In the genomic region with DNA sequence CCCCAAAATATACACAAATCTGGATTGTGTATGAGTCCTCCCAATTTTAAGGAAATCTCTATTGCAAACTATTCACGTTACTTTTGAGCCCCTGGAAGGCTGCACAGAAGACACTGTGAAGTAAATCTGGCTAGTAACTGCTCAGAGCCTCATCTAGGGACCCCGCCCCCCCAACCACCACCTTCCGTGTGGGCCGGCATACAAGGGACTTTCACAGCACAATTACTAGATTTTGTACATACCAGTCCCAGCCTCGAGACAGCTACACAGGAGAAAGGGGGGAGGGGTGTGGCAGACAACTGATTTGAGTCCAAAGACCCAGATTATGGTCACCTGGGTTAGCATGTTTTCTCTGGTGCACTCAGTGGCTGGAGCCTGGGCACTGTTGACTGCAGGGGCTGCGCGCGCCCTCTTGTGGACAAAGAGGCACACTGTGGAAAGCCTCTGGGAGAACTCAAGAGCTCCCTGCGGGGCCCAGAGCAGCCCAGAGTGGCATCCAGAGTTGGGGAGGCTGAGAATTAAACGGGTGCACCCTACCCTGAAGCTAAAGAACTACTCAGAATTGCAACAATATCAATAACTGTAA, we compare ENCODE assay signal across 8 mouse cellular contexts. TPM values are rescaled to one million over a fixed set of nuclear protein-coding genes. Genes with fewer than 3 reads are reported as not detected.
DNase-seq lines count a peak whose midpoint lies in the region; ATAC-seq and TF ChIP-seq lines count a peak whose summit lies in the region.

No protein-coding gene starts in this region.

- no peaks in the 10 kb centered on the region for H3K36me3 ChIP-seq in embryonic facial prominence, embryonic 10.5 days (replicated peaks)
- no peaks in the 10 kb centered on the region for H3K36me3 ChIP-seq in heart, adult 2 months (ENCODE audit: control insufficient read depth, insufficient read depth, low read length)
- no peaks in the 10 kb centered on the region for H3K36me3 ChIP-seq in liver, adult 2 months (ENCODE audit: control insufficient read depth, insufficient read depth, low read length)
- H3K36me3 ChIP-seq in neural tube, embryonic 11.5 days (ENCODE audit: control insufficient read depth, insufficient read depth, low read length), result no peaks in the 10 kb centered on the region
- H3K36me3 ChIP-seq in stomach, embryonic 16.5 days (ENCODE audit: control insufficient read depth, insufficient read depth, low read length), result no peaks in the 10 kb centered on the region

- no peaks in the 10 kb centered on the region for H3K9me3 ChIP-seq in embryonic facial prominence, embryonic 10.5 days
- no peaks in the 10 kb centered on the region for H3K9me3 ChIP-seq in neural tube, embryonic 11.5 days (ENCODE audit: control insufficient read depth, low read length)
- H3K9me3 ChIP-seq in stomach, embryonic 16.5 days (replicated peaks; ENCODE audit: control insufficient read depth, low read length), result no peaks in the 10 kb centered on the region

- H3K4me2 ChIP-seq in neural tube, embryonic 11.5 days (ENCODE audit: low read depth), result no peak overlapping the region
- H3K4me2 ChIP-seq in stomach, embryonic 16.5 days (ENCODE audit: low read depth, low read length), result no peak overlapping the region

- ATAC-seq in neural tube, embryonic 11.5 days (ENCODE audit: insufficient read depth, low FRiP score, low TSS enrichment), result peak; percentile 79
- ATAC-seq in stomach, embryonic 16.5 days (ENCODE audit: insufficient read depth, low FRiP score), result peak; percentile 71

- H3K9ac ChIP-seq in heart, adult 2 months (ENCODE audit: low read depth, low read length), result no peak overlapping the region
- no peak overlapping the region for H3K9ac ChIP-seq in liver, adult 2 months (ENCODE audit: low read depth, low read length)
- no peak overlapping the region for H3K9ac ChIP-seq in neural tube, embryonic 11.5 days (ENCODE audit: low read length)
- H3K9ac ChIP-seq in stomach, embryonic 16.5 days (ENCODE audit: low read length), result no peak overlapping the region

- TF ChIP-seq EP300 in heart, adult 2 months (IDR thresholded peaks at IDR 0.05; ENCODE audit: insufficient read depth, low read depth, low read length), result 0 out of 2 replicates have a peak, but pooled peaks have one; percentile 48

- TF ChIP-seq CTCF in heart, adult 2 months (IDR thresholded peaks at IDR 0.05), result peak; percentile 97; the same call in 1 of the 2 replicates
- TF ChIP-seq CTCF in liver, adult 2 months (IDR thresholded peaks at IDR 0.05; ENCODE audit: low read depth, low read length), result peak; percentile 86

- H3K79me2 ChIP-seq in heart, adult 2 months (replicated peaks; ENCODE audit: control insufficient read depth, insufficient read depth, low read length), result no peaks in the 10 kb centered on the region
- H3K79me2 ChIP-seq in liver, adult 2 months (ENCODE audit: control insufficient read depth, insufficient read depth, low read length), result no peaks in the 10 kb centered on the region

- H3K4me3 ChIP-seq in embryonic facial prominence, embryonic 10.5 days, result no peak overlapping the region
- no peak overlapping the region for H3K4me3 ChIP-seq in heart, adult 2 months
- no peak overlapping the region for H3K4me3 ChIP-seq in liver, adult 2 months (ENCODE audit: insufficient read depth, low read depth, low read length)
- no peak overlapping the region for H3K4me3 ChIP-seq in neural tube, embryonic 11.5 days (ENCODE audit: low read depth, low read length)
- no peak overlapping the region for H3K4me3 ChIP-seq in stomach, embryonic 16.5 days (replicated peaks; ENCODE audit: low read length)

- H3K27me3 ChIP-seq in embryonic facial prominence, embryonic 10.5 days (replicated peaks; ENCODE audit: low read depth, poor library complexity, severe bottlenecking), result no peaks in the 10 kb centered on the region
- no peaks in the 10 kb centered on the region for H3K27me3 ChIP-seq in heart, adult 2 months (ENCODE audit: control insufficient read depth, insufficient read depth, low read length)
- no peaks in the 10 kb centered on the region for H3K27me3 ChIP-seq in liver, adult 2 months (ENCODE audit: control insufficient read depth, insufficient read depth, low read length)
- no peaks in the 10 kb centered on the region for H3K27me3 ChIP-seq in neural tube, embryonic 11.5 days (ENCODE audit: control insufficient read depth, insufficient read depth, low read length)
- no peaks in the 10 kb centered on the region for H3K27me3 ChIP-seq in stomach, embryonic 16.5 days (ENCODE audit: control insufficient read depth, insufficient read depth, low read length)

- TF ChIP-seq POLR2A in heart, adult 2 months (IDR thresholded peaks at IDR 0.05; ENCODE audit: insufficient read depth, low read depth, low read length), result no peak
- TF ChIP-seq POLR2A in liver, adult 2 months (IDR thresholded peaks at IDR 0.05; ENCODE audit: extremely low read depth, insufficient read depth, low read length), result no peak

- H3K4me1 ChIP-seq in embryonic facial prominence, embryonic 10.5 days, result 0 out of 2 replicates have a peak, but pooled peaks cover 2% of the 10 kb centered on the region
- H3K4me1 ChIP-seq in heart, adult 2 months (ENCODE audit: control insufficient read depth, insufficient read depth, low read length), result no peaks in the 10 kb centered on the region
- H3K4me1 ChIP-seq in liver, adult 2 months (ENCODE audit: control insufficient read depth, insufficient read depth, low read length), result no peaks in the 10 kb centered on the region
- no peaks in the 10 kb centered on the region for H3K4me1 ChIP-seq in neural tube, embryonic 11.5 days (ENCODE audit: control insufficient read depth, insufficient read depth, low read length)
- no peaks in the 10 kb centered on the region for H3K4me1 ChIP-seq in stomach, embryonic 16.5 days (ENCODE audit: control insufficient read depth, insufficient read depth, low read length)

- 26% methylated on average over 10 of the region's 10 CpGs for WGBS in embryonic facial prominence, embryonic 10.5 days
- 26% methylated on average over 10 of the region's 10 CpGs for WGBS in heart, adult 2 months
- 34% methylated on average over 10 of the region's 10 CpGs for WGBS in liver, adult 2 months
- 35% methylated on average over 10 of the region's 10 CpGs for WGBS in neural tube, embryonic 11.5 days
- 24% methylated on average over 10 of the region's 10 CpGs for whole genome bisulfite sequencing in stomach, embryonic 16.5 days

- intact Hi-C loops in heart, adult 2 months (cut with DNase I), result loop anchor here (2.0 to 5.0 kb wide), 2 partner anchors 391 to 686 kb away; a partner anchor contains a TSS

- H3K27ac ChIP-seq in embryonic facial prominence, embryonic 10.5 days (replicated peaks), result no peak overlapping the region
- H3K27ac ChIP-seq in heart, adult 2 months, result no peak overlapping the region
- H3K27ac ChIP-seq in liver, adult 2 months (replicated peaks; ENCODE audit: insufficient read depth, low read depth, low read length), result no peak overlapping the region
- H3K27ac ChIP-seq in neural tube, embryonic 11.5 days (ENCODE audit: low read depth, low read length), result no peak overlapping the region
- no peak overlapping the region for H3K27ac ChIP-seq in stomach, embryonic 16.5 days (ENCODE audit: low read length)

- peak; percentile 50 for DNase-seq in 3134 (ENCODE audit: extremely low read depth, insufficient read length, low spot score)
- DNase-seq in adrenal gland, postnatal 14 days, result peak; percentile 86
- peak; percentile 84 for DNase-seq in embryonic facial prominence, embryonic 10.5 days (ENCODE audit: low spot score)
- DNase-seq in heart, adult 2 months, result peak; percentile 67 to 74
- DNase-seq in kidney, adult 8-10 months, result peak; percentile 48 to 69
- DNase-seq in liver, adult 2 months (ENCODE audit: extremely low read depth, low read depth, low spot score), result peak; percentile 21
- peak; percentile 83 for DNase-seq in neural tube, embryonic 11.5 days (ENCODE audit: low spot score)

RNA-seq across cellular contexts. Expression of a gene that starts 33.8 kb away (rescaled TPM):
- total RNA-seq in adrenal gland, postnatal 14 days (2021), result 46.0 and 52.8 TPM in 2 replicates
- 113 and 115 TPM in 2 replicates for polyA plus RNA-seq in embryonic facial prominence, embryonic 10.5 days (2016; fragmentation: Nextera tagmentation; extraction: Ambion mirVana)
- total RNA-seq in heart, adult 2 months (2021), result 100 to 1,000 TPM; 125 to 140 TPM
- 105 and 181 TPM in 2 replicates for polyA plus RNA-seq in heart, adult 2 months (2012; rRNA removed)
- 33.4 and 36.8 TPM in 2 replicates for total RNA-seq in liver, adult 2 months (2014; rRNA removed)
- polyA plus RNA-seq in liver, adult 2 months (2012; rRNA removed), result 27.8 and 34.4 TPM in 2 replicates
- polyA plus RNA-seq in neural tube, embryonic 11.5 days (2014; fragmentation: Nextera tagmentation; extraction: Ambion mirVana), result 153 and 162 TPM in 2 replicates
- polyA plus RNA-seq in stomach, embryonic 16.5 days (2015; fragmentation: Nextera tagmentation; extraction: Ambion mirVana), result 57.0 and 62.0 TPM in 2 replicates

Comparison
In these comparisons a context has a peak if more than half of its experiments do, and no peak if none do; other contexts are left out.
1. DNase-seq: peak in every context shown above with its lines; median percentile 86 in adrenal gland, postnatal 14 days; 84 in embryonic facial prominence, embryonic 10.5 days; 83 in neural tube, embryonic 11.5 days; 70 in heart, adult 2 months; 58 in kidney, adult 8-10 months; 50 in 3134; 21 in liver, adult 2 months.